Mouse (Mus musculus) hindbrain, embryonic 16.5 days (tissue): Measurements from ENCODE around the gene Plin3. TPM values are rescaled to one million over a fixed set of nuclear protein-coding genes. Genes with fewer than 3 reads are reported as not detected.
"Not testable (repeated sequence)": the region's sequence is repeated elsewhere in the genome, so short reads cannot be mapped to it uniquely, and the experiment has no call there.

Experiments
- ATAC-seq: fragments of 200-750 bp; cut with Nextera tagmentation; 2 replicates; pipeline ENCODE4 v1.8.0; 2017; ENCODE audit warnings: moderate TSS enrichment, moderate library complexity
- H3K27ac ChIP-seq: fragments of 300-500 bp; sonication (generic); 2 replicates; pipeline ENCODE4 v1.5.1; 2014; ENCODE audit warnings: low read depth, mild to moderate bottlenecking, control low read depth, low read length, moderate library complexity
- H3K27me3 ChIP-seq: fragments of 300-500 bp; sonication (generic); replicated peaks from 2 replicates; pipeline ENCODE4 v1.6.1; 2014; ENCODE audit warnings: low read length; ENCODE audit not compliant: control insufficient read depth, insufficient read depth
- H3K36me3 ChIP-seq: fragments of 300-500 bp; sonication (generic); 2 replicates; pipeline ENCODE4 v1.6.1; 2014; ENCODE audit warnings: mild to moderate bottlenecking, low read length, moderate library complexity, mixed read lengths; ENCODE audit not compliant: control insufficient read depth, insufficient read depth
- H3K4me1 ChIP-seq: fragments of 300-500 bp; sonication (generic); 2 replicates; pipeline ENCODE4 v1.6.1; 2014; ENCODE audit warnings: low read depth, low read length; ENCODE audit not compliant: control insufficient read depth, insufficient read depth
- H3K4me2 ChIP-seq: fragments of 300-500 bp; sonication (generic); 2 replicates; pipeline ENCODE4 v1.6.1; 2014; ENCODE audit warnings: mild to moderate bottlenecking, low read length, control low read depth, moderate library complexity
- H3K4me3 ChIP-seq: fragments of 300-500 bp; sonication (generic); 2 replicates; pipeline ENCODE4 v1.5.1; 2014; ENCODE audit warnings: mild to moderate bottlenecking, low read length, control low read depth, moderate library complexity
- H3K9ac ChIP-seq: fragments of 300-500 bp; sonication (generic); 2 replicates; pipeline ENCODE4 v1.6.1; 2014; ENCODE audit warnings: low read depth, mild to moderate bottlenecking, control low read depth, low read length, moderate library complexity
- H3K9me3 ChIP-seq: fragments of 300-500 bp; sonication (generic); 2 replicates; pipeline ENCODE4 v1.6.1; 2014; ENCODE audit warnings: mild to moderate bottlenecking, low read length, moderate library complexity; ENCODE audit not compliant: control insufficient read depth
- WGBS: fragments of 180-500 bp; shearing (Covaris S2); extraction: QIAGEN DNeasy Blood & Tissue Kit; methylation state at CpG from one replicate; pipeline ENCODE4 v1.1.7; 2014; 5-methylcytosine and 5-hydroxymethylcytosine counted together
- polyA plus RNA-seq: library from polyadenylated mRNA; unstranded; fragments of >200 nt; fragmentation: Nextera tagmentation; extraction: Ambion mirVana; gene quantifications from 2 replicates; pipeline ENCODE4 v1.2.1, GENCODE M21; 2015

Plin3 gene
- polyA plus RNA-seq, 1 experiment from 2014 or later = 15.5 TPM

DNA sequence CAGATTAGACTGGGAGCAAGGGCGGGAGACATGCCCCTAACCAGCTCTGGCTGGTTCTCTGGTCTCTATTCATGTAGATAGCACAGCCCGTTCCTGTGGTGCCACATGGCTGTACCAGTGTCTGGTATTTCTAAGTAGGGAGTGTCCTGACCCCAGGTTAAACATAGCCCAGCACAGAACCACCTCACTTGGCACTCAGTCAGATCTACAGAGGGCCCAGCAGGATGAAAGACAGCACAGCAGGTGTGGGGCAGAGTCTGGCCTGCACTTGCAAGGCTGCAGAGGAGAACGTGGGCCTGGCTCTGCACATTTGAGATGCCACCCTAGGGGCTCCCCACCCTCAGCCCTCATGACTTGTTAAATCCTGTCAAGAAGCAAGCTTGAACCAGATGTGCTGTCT is 31.5 kb downstream of the Plin3 start:
- peaks cover 18% of the 10 kb centered on the region for H3K36me3 ChIP-seq
- no peak overlapping the region for H3K9ac ChIP-seq
- H3K4me2 ChIP-seq = no peak overlapping the region
- WGBS = 62% methylated on average over 3 of the region's 3 CpGs
- H3K27me3 ChIP-seq = no peaks in the 10 kb centered on the region
- ATAC-seq = no peak
- no peaks in the 10 kb centered on the region for H3K9me3 ChIP-seq
- no peak overlapping the region for H3K4me3 ChIP-seq
- no peak overlapping the region for H3K27ac ChIP-seq
- H3K4me1 ChIP-seq = peaks cover 46% of the 10 kb centered on the region

- WGBS = 89% methylated on average over 10 of the region's 10 CpGs
- H3K27ac ChIP-seq = no peak overlapping the region
- no peaks in the 10 kb centered on the region for H3K27me3 ChIP-seq
- H3K36me3 ChIP-seq = peaks cover 18% of the 10 kb centered on the region
- H3K9ac ChIP-seq = no peak overlapping the region
- H3K9me3 ChIP-seq = no peaks in the 10 kb centered on the region
- peak overlapping the region; percentile 21 for H3K4me2 ChIP-seq
- peaks cover 53% of the 10 kb centered on the region for H3K4me1 ChIP-seq
- H3K4me3 ChIP-seq = no peak overlapping the region
- ATAC-seq = no peak
These were observed 33.2 kb downstream of the Plin3 start for GRCm38 (mm10) chr17:56259301-56260037.

DNA sequence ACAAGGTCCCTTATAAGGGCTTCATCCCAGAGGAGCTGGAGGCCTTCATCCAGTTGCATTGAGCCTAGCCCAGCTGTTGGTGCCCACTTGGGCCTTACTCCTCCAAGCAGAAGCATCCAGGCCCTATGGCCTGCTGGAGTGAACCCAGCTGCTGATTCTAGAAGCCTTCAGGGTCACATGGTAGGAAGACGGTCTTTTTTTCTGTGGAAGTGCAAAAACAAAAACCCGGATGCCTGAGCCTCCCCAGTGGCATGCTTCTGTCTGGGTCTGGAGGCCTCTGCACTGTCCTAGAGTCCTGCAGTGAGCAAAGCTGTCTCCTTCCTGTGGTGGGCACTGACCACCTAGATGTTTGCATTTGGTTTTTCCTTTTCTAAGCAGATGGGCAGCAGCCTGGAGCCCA is 33.9 kb downstream of the Plin3 start:
- not testable (repeated sequence) for H3K4me2 ChIP-seq, H3K9ac ChIP-seq, H3K27me3 ChIP-seq, H3K4me3 ChIP-seq, H3K9me3 ChIP-seq, ATAC-seq, H3K27ac ChIP-seq
- Histone ChIP-seq H3K4me1 (peaks cover 53% of the 10 kb centered on the region), H3K36me3 (peaks cover 18% of the 10 kb centered on the region)
- 77% methylated on average over 2 of the region's 2 CpGs for WGBS

DNA sequence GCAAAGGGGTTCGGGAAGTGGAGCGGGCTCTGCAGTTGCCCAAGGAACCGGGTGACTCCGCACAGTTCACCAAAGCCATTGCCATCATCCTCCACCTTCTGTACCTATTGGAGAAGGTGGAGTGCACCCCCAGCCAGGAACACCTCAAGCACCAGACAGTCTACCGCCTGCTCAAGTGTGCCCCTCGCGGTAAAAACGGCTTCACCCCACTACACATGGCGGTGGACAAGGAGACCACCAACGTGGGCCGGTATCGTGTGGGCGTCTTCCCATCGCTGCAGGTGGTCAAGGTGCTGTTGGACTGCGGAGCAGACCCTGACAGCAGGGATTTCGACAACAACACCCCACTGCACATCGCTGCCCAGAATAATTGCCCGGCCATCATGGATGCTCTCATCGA is 34.4 kb downstream of the Plin3 start:
- not testable (repeated sequence) for H3K9ac ChIP-seq, H3K4me3 ChIP-seq, H3K9me3 ChIP-seq, H3K27me3 ChIP-seq, ATAC-seq, H3K27ac ChIP-seq
- 97% methylated on average over 19 of the region's 19 CpGs for WGBS
- Histone ChIP-seq H3K4me2 (peak overlapping the region; percentile 93; the same call in 1 of the 2 replicates), H3K4me1 (peaks cover 53% of the 10 kb centered on the region), H3K36me3 (peaks cover 18% of the 10 kb centered on the region)

DNA sequence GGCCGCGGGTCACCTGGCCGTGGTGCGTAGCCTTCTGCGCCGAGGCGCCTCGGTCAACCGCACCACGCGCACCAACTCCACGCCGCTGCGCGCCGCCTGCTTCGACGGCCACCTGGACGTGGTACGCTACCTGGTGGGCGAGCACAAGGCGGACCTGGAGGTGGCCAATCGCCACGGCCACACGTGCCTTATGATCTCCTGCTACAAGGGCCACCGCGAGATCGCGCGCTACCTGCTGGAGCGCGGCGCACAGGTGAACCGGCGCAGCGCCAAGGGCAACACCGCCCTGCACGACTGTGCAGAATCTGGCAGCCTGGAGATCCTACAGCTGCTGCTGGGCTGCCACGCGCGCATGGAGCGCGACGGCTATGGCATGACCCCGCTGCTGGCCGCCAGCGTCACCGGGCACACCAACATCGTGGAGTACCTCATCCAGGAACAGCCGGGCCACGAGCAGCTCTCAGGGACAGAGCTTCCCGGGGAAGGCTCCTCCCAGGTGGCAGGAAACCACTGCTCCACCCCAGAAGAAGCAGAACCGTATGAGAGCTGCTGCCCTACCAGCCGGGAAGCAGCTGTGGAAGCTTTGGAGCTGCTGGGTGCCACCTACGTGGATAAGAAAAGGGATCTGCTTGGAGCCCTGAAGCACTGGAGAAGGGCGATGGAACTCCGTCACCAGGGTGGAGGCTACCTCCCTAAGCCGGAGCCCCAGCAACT is 35.3 kb downstream of the Plin3 start:
- Histone ChIP-seq H3K9ac (peak overlapping the region; percentile 79), H3K4me1 (peaks cover 50% of the 10 kb centered on the region)

GRCm38 (mm10) chr17:56256239-56256881 is 36.3 kb downstream of the Plin3 start, which contains the start of gene Fem1a:
TSS of gene Fem1a (plus strand) at chr17:56256810.
- H3K4me3 ChIP-seq = peak within 1 kb of the TSS; percentile 64
- WGBS = 0% methylated on average over 28 of the region's 28 CpGs

More for the DNA sequence above, 35.3 kb downstream of the Plin3 start:
- no peaks in the 10 kb centered on the region for H3K27me3 ChIP-seq
- WGBS = 10% methylated on average over 52 of the region's 58 CpGs
- H3K4me2 ChIP-seq = peak overlapping the region; percentile 93
- ATAC-seq = no peak
- peaks cover 18% of the 10 kb centered on the region for H3K36me3 ChIP-seq
- H3K27ac ChIP-seq = peak overlapping the region; percentile 83
- peak overlapping the region; percentile 64 for H3K4me3 ChIP-seq
- no peaks in the 10 kb centered on the region for H3K9me3 ChIP-seq

DNA sequence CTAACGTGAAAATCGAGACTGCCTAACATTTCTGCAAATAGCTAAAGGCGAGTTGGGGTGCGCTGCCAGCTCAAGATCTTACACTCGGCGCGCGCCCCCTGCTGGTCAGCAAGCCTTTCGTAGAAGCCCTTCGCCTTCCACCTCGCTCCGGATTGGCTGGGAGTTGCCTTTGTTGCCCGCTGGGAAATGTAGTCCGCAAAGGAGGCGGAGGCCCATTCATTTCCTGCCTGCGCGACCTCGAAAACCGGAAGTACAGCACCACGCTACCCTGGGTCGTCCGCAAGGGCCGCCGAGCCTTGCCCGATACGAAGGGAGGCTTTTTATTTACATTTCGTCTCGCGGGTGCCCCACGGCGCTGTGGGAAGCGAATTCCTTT is 36.8 kb downstream of the Plin3 start:
- Histone ChIP-seq H3K9ac (peak overlapping the region; percentile 69), H3K4me1 (peaks cover 44% of the 10 kb centered on the region), H3K27ac (peak overlapping the region; percentile 95), H3K9me3 (no peaks in the 10 kb centered on the region), H3K36me3 (peaks cover 11% of the 10 kb centered on the region; the same call in 1 of the 2 replicates), H3K27me3 (no peaks in the 10 kb centered on the region), H3K4me2 (peak overlapping the region; percentile 74), H3K4me3 (peak overlapping the region; percentile 64)
- peak; percentile 90 for ATAC-seq
- WGBS = under 1% methylated on average over 32 of the region's 32 CpGs

More at GRCm38 (mm10) chr17:56256239-56256881, 36.3 kb downstream of the Plin3 start, which contains the start of gene Fem1a:
- Histone ChIP-seq H3K36me3 (peaks cover 14% of the 10 kb centered on the region; the same call in 1 of the 2 replicates), H3K9me3 (no peaks in the 10 kb centered on the region), H3K27me3 (no peaks in the 10 kb centered on the region), H3K9ac (peak within 1 kb of the TSS; percentile 79), H3K4me2 (peak within 1 kb of the TSS; percentile 93), H3K4me1 (peaks cover 44% of the 10 kb centered on the region), H3K27ac (peak within 1 kb of the TSS; percentile 95)
- ATAC-seq = peak; percentile 93

DNA sequence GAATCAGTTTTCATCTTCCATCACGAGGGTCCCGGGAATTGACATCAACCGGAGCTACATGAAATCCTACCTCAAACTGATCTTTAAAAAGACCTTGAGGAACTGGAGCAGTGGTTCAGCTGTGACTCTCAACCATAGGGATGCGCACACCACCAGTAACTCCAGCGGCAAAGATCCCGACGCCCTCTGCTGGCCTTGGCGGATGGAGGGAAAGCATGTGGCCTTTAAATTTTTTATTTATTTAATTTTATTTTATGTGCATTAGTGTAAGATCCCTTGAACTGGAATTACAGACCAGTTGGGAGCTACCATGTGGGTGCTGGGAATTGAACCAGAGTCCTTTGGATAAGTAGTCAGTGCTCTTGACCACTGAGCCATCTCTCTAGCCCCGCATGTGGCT is 37.2 kb downstream of the Plin3 start:
- H3K4me1 ChIP-seq = peaks cover 45% of the 10 kb centered on the region
- no peaks in the 10 kb centered on the region for H3K9me3 ChIP-seq

More for the DNA sequence above, 37.2 kb downstream of the Plin3 start:
- Histone ChIP-seq H3K36me3 (peaks cover 11% of the 10 kb centered on the region; the same call in 1 of the 2 replicates), H3K9ac (peak overlapping the region; percentile 40), H3K27me3 (no peaks in the 10 kb centered on the region), H3K4me2 (peak overlapping the region; percentile 46), H3K27ac (peak overlapping the region; percentile 95), H3K4me3 (peak overlapping the region; percentile 64)
- WGBS = 13% methylated on average over 9 of the region's 9 CpGs
- peak; percentile 5; the same call in 1 of the 2 replicates for ATAC-seq
